Mouse (Mus musculus): ENCODE results near the gene Ccdc30. TPM values are rescaled to one million over a fixed set of nuclear protein-coding genes. Genes with fewer than 3 reads are reported as not detected.

Gene Ccdc30
- total RNA-seq, 2 experiments from 2014 or later, result not detected

DNA sequence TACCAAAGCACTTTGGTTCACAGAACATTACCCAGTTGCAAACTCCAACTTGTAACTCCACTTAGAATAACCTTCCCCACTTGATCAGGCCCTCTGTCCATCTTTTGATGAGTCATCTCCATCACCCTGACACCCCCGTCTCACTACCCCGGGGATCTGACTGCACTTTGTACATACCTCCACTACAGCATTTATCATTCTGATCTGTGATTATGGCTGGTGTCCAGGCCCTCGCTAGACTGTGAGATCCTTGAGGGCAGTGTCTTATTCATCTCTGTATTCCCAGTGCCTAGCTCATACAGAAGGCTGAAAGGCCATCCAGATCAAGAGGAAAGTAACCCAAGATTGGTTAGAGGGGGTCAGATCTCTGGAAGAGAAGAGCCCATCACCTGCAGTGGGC lies 5.9 kb upstream of the Ccdc30 start:
- ATAC-seq (replicated peaks; ENCODE audit: poor library complexity, severe bottlenecking), result no peak

DNA sequence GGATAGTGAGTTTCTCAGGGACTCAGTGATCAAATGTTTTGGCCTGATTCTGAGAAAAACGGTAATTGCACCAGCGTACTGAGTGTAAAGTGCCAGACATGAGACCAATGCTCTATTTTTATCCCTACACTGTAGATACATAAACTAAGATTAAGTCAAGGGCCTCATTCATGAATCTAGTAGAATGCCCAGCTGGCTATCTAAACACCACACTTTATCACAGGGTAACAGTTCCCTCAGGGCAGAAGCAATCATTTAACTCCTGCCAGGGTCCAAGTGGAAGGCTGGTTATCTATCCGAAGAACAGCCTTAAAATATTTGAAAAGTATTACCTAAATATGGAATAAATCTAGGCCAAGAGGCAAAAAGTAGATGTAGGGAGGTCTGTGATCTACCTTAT lies 2.6 kb upstream of the Ccdc30 start:
- no peak for ATAC-seq (replicated peaks; ENCODE audit: poor library complexity, severe bottlenecking)

DNA sequence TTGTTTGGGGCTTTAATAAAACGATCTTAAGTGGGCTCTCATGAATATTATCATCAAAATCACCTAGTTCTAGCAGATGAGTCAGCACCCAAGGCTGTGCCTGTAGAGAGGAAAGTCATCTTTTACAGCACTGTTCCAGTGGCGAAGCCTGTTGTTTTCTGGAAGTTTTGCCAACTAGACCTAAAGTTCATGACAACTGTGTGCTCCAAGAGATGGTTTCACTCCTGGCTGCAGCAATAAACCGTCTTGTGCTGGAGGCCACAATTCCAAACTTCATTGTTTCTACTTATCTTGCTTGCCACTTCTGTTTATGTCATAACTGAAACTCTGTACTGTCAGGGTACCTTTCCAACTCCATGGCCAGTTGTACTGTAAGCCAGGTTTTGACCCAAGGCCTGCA lies 1.9 kb upstream of the Ccdc30 start:
- ATAC-seq (replicated peaks; ENCODE audit: poor library complexity, severe bottlenecking), result no peak

DNA sequence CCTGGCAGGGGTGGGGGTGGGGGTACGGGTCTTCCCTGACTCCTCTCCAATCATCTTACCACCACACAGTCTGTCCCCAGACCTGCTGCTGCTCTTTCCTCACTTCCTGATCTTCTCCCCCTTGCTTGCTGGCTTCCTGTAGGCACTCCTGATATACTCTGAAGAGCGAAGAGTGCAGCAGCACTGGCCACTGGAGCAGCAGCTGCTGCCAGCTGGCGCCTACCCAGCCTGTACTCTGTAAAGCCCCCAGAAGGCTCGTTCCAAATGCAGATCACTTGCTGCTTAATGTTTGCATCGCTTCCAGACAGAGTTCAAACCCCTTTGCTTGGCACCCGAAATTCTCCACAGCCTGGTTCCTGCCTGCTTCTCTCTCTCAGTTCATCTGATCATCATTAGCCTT lies 2.5 kb downstream of the Ccdc30 start:
- peak; percentile 41 for ATAC-seq (replicated peaks; ENCODE audit: poor library complexity, severe bottlenecking)

DNA sequence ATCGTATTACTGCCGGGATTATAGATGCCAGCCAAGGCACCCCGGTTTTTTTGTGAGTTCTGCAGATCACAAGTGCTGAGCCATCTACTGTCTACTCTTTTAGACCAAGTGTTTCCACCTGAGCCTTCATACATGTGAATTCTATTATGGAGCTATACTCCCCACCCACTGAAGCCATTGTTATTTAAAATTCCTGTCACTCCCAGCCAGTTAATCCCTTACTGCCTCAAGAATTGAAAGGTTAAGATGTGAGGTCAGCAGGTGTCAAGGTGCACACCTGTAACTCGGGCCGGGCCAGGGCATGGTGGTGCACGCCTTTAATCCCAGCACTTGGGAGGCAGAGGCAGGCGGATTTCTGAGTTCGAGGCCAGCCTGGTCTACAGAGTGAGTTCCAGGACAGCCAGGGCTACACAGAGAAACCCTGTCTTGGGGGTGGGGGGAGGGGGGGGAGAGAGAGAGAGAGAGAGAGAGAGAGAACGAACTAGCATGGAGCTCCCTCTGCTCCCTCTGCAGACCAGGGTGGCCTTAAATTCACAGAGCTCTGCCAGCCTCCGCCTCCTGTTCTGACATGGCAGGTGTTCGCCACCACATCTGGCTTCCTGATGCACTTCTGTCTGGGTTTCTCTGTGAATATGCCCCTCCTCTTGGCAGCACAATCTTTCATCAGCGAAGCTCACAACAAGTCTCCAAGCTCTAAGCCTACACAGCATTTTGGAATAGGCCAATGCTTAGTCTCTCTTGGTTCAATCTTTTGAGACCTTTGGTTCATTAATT lies 3.3 kb downstream of the Ccdc30 start:
- ATAC-seq (replicated peaks; ENCODE audit: poor library complexity, severe bottlenecking), result no peak

DNA sequence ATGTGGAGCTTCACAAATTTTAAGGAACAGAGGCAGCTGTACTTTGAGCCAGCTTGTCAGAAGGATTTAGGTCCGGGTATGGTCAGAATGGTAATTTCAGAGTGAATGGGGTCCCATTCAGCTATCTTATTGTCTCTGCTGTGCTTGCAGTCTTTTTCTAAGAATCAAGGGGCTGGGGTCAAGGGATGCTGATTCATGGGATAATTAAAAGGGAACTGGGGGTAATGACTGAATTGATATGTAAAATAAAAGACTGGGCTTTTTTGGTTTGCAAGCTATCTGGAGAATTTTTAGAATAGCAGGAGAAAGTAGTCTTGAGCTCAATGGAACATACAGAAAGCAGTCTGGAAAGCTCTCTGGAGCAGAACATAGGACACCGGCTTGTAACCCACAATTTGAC lies 11.9 kb downstream of the Ccdc30 start:
- no peak for ATAC-seq (replicated peaks; ENCODE audit: poor library complexity, severe bottlenecking)

DNA sequence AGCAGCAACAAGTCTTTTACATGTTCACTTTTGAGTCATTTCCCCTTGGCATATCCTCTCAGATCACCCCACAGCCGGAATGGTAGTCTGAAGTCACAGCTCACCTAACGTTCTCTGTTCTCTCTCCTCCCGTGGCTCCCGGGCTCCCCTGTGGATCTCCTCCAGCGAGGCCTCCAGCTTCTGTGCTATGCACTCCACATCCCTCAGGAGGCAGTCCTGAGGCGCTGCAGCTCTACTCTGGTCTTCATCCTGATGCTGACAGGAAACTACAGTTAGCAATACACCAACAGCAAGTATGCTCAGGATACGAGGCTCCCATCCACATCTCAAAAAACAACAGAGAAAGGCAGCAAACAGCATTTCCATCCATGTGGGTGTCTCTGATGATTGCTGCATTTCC lies 14.4 kb downstream of the Ccdc30 start:
- no peak for ATAC-seq (replicated peaks; ENCODE audit: poor library complexity, severe bottlenecking)

DNA sequence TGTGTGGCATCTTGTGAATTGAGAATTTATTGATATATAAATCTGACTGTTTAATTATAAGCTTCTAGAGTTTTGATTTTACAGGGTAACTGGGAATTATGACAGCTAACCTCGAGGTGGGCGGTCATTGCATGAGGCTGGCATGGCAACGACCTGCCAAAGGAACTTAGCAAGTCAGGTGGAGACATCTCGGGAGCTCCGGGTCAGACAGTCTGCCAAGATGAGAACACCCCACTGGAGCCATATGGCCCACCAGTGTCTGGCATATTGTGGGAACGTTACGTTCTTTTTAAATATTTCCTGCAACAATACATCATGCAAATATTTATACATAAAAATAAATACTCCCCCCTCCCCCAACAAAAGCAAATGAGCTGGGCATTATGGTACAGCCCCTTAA lies 16.6 kb downstream of the Ccdc30 start:
- no peak for ATAC-seq (replicated peaks; ENCODE audit: poor library complexity, severe bottlenecking)

DNA sequence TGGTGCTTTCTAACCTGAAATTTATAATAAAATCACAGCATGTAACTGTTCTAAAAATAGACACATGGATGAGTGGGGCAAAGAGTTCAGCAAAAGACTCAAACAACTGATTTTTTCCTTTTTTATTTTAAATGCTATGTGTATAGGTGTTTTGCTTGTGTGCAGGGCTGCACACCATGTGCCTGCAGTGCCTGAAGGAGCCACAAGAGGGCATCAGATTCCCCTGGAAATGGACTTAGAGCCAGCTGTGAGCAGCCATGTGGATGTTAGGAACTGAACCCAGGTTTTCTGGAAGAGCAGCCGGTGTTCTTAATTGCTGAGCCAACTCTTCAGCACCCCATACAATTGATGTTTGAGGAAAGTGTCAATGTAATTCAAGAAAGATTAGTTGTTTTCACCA lies 25.0 kb downstream of the Ccdc30 start:
- 0 out of 2 replicates have a peak, but pooled peaks have one; percentile 30 for ATAC-seq (replicated peaks; ENCODE audit: poor library complexity, severe bottlenecking)

DNA sequence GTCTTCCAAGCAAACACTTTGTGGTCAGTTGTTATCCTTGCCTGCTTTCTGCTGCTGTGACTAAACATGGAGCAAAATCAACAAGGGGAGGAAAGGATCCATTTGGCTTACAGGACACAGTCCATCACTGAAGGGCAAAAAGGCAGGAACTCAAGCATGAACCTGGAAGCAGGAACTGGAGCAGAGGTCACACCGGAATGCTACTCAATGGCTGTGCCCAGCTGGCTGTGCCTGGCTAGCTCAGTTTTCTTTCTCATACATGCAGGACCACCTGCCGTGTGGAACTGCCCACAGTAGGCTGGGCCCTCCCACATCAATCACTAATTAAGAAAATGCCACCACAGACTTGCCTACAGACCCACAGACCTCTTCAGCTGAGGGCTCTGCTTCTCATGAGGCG lies 26.1 kb downstream of the Ccdc30 start:
- ATAC-seq (replicated peaks; ENCODE audit: poor library complexity, severe bottlenecking), result no peak

DNA sequence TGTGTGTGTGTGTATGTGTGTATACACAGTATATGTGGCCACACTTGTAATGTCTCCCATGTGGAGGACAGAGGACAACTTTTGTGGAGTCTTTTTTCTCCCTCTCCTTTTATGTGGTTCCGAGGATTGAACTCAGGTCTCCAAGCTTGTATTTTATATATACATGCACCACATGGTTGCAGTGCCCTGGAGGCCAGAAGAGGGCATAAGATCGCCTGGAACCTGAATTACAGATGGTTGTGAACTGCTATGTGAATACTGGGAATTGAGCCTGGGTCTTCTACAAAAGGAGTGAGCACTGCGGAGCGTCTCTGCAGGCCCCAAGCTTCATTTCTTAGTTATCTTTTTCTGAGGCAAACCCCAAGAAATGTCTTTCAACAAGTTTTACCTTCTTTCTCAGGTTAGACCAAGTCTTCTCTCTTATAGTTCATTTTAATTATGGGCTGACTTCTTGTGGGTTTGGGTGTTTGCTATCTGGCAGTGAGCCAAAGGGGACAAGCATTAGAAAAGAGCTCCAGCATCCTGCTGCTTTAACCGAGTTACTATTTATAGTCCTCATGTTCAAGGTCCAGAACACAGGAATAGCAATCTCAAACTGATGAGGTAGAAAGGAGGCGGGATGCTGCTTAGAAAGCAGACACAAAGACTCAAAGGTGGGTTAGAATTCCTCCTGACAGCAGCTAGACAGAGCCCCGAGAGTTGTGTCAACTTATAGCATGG lies 33.7 kb downstream of the Ccdc30 start:
- no peak for ATAC-seq (replicated peaks; ENCODE audit: poor library complexity, severe bottlenecking)

DNA sequence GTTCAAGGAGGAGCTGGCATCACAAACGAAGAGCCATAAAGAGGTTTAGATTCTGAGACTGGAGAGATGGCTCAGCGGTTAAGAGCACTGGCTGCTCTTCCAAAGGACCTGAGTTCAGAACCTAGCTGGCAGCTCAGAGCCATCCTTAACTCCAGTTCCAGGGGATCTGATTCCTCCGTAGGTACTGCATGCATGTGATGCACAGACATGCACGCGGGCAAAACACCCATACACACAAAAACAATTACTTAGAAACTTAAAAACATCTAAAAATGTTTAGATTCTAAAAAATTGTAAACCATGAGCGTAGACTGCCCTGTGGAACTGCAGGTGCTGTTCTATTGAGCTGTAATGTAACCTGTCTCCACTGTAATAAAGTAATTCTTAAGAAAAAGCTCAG lies 45.9 kb downstream of the Ccdc30 start:
- ATAC-seq (replicated peaks; ENCODE audit: poor library complexity, severe bottlenecking), result no peak

DNA sequence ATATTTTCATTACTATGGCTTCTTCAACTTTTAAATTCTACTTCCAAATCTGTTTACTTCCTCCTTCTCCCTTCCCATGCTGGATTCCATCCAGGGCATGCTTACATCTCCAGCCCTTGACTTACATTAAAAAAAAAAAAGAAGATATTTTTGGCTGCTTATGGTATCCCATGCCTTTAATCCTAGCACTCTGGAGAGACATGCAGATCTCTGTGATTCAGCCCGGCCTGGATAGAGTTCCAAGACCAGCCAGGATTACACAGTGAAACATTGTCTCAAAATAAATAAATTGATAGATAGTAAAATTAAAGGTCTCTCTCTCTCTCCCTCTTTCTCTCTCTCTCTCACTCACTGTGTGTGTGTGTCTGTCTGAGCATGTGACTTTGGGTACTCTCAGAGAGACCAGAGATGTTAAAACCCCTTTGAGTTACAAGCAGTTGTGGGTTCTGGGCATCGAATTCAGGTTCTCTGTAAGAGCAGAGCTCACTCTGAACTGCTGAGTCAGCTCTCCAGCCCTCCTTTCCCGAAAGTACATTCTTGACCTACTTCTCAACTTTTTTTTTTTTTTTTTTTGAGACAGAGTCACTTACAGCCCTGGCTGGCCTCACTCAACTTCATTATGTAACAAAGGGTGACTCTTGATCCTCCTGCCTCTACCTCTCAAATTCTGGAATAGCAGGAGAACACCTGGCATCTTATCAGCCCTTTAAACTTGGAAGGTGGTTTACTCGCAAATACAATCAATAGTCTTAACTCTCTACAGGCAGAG lies 48.4 kb downstream of the Ccdc30 start:
- no peak for ATAC-seq (replicated peaks; ENCODE audit: poor library complexity, severe bottlenecking)

DNA sequence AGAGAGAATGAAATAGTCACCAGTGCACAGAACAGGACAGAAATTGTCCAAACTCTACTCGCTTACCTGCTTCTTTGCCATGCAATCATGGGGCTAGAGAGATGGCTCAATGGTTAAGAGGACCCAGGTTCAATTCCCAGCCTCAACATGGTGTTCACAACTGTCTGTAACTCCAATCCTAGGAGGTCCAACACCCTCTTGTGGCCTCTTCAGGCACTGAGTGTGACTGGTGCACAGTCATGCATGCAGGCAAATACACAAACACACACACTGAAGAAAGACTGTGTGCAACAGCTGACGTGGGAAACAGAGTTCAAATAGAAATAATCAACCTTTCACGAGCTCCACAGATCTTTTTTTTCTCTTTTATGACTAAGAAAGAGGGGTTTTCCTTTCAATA lies 53.1 kb downstream of the Ccdc30 start:
- ATAC-seq (replicated peaks; ENCODE audit: poor library complexity, severe bottlenecking), result no peak

DNA sequence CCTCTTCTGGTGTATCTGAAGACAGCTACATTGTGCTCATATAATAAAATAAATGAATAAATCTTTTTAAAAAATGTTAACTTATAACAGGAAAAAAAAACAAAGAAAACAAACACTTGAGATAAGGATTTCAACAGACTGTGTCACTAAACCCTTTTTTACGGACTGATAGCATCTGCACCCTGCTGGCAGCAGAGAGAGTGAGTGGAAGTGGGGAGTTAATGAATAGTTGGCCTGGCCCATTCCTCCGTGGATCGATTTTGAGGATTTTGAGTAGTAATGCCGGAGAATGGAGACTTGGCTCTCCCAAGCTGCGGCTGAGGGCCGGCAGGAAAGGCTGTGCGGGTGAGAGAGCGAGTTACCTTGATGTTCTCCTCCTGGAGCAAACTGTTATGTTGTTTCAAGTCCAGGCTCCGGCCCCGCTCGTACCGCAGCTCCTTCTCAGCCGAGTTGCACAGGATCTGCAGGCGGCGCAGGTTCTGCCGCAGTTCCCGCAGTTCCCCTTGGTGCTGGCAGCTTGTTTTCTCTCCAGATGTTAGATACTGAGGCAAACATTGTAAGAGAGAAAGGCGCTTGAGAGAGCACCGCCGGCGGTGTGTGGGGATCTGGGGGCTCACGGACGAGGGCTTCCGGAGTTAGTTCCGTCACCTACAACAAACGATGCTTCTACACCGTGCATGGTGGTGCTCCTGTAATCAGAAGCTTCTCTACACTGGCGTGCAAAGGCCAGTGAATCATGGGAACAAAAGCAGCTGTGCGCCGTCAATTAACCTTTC lies 55.9 kb downstream of the Ccdc30 start:
- peak; percentile 56 for ATAC-seq (replicated peaks; ENCODE audit: poor library complexity, severe bottlenecking)

DNA sequence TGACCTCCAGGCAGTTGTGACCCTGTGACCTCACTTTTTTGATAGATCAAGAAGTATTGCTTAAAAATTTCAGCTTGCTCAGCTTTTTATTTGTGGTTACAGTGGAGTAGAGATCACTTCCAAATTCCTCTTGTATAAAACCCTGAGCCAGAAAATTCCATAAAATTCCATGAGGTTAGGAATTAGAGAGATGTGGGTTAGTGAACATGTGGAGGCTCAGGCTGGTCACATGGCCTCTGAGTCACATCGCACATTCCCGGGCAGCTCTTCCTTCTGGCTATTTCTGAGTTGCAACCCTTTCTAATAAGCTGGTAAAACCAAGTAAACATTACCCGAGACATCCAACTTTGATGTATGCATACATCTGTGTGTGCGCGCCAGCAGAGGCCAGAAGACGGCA lies 69.8 kb downstream of the Ccdc30 start:
- ATAC-seq (replicated peaks; ENCODE audit: poor library complexity, severe bottlenecking), result no peak

DNA sequence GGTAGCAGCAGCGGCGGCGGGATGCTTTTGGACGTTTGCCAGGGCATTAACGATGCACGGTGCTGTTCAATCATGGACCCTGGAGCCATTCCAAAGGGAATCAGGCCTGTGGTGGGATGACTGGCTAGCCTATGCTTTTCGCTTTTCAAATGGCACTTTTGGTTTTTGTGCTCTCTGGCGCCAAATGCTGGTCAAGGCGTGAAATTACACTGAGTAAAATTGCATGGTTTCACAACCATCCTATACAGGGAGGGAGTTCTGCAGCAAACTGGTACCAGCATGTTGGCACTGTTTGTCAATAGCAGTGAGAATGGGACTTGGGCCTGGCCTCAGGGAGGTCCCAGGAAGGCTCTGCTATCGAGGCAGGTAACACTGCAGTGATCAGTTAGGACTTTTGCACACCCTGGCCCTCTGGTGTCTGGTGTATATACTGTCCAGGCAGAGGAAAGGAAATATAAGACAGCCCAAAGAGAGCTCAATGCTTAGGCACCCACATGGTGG lies 76.4 kb downstream of the Ccdc30 start:
- peak; percentile 82 for ATAC-seq (replicated peaks; ENCODE audit: poor library complexity, severe bottlenecking)

DNA sequence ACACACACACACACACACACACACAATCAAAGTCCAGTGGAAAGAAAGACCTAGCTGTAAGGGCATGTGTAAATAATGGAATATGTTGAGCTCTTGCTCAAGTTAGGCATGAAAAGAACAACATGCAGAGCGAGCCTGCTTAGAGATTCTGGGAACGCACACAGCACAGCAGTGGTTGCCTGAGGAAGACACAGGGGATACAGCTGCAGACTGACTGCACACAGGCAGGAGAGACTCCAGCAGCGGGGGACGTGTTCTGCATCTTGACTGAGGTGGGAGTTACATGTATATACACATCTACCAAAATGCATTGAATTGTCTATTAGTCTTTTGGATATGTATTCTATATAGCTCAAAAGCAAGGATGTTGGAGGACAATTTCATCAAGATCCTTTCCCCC lies 76.9 kb downstream of the Ccdc30 start:
- ATAC-seq (replicated peaks; ENCODE audit: poor library complexity, severe bottlenecking), result no peak

DNA sequence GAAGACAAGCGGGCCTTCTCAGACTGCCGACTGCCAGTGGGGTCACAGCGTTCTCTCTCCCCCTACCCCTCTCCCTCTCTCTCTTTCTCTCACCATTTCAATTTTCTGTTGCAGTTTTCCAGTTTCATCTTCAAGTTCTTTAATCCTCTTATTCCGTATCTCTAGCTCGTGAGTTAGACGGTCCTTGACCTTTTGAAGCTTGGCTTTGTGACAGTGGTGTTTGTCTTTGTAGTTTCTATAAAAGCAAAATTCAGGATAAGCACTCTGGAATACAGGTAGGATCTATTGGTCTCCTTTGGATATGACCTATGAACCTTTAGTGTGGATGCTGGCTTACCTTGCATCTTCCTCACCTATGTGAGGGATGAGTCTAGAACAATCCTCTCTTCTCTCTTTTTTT lies 81.8 kb downstream of the Ccdc30 start:
- ATAC-seq (replicated peaks; ENCODE audit: poor library complexity, severe bottlenecking), result no peak

DNA sequence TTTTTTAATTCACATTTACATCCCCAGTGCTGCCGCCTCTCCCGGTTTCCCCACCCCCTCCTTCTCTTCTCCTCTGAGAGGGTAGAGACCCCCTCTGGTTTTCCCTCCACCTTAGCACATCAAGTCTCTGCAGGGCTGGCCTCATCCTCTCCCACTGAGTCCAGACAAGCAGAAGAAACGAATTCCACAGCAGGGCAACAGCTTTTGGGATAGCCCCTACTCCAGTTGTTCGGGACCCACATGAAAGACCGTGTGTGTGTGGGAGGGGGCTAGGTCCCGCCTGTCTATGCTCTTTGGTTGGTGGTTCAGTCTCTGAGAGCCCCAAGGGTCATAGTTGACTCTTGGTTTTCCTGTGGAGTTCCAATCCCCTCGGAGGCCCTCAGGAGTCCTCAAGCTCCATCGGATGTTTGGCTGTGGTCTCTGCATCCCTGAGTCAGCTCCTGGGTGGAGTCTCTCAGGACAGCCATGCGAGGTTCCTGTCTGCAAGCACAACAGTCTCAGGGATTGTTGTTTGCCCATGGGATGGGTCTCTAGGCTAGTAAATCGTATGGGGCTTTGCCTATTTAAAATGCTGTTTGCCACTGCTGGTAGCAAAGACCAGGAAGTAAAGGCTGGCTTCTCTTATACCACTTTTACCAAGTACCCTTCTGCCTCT lies 94.3 kb downstream of the Ccdc30 start:
- no peak for ATAC-seq (replicated peaks; ENCODE audit: poor library complexity, severe bottlenecking)
